Mouse (Mus musculus) T-cell, adult 2 months (primary cell): ENCODE measurements around the gene Efl1.

ENCODE experiments used
- DNase-seq: peaks from one replicate; pipeline ENCODE4 v3.0.0; 2022; ENCODE audit warnings: low spot score

Efl1 gene

DNA sequence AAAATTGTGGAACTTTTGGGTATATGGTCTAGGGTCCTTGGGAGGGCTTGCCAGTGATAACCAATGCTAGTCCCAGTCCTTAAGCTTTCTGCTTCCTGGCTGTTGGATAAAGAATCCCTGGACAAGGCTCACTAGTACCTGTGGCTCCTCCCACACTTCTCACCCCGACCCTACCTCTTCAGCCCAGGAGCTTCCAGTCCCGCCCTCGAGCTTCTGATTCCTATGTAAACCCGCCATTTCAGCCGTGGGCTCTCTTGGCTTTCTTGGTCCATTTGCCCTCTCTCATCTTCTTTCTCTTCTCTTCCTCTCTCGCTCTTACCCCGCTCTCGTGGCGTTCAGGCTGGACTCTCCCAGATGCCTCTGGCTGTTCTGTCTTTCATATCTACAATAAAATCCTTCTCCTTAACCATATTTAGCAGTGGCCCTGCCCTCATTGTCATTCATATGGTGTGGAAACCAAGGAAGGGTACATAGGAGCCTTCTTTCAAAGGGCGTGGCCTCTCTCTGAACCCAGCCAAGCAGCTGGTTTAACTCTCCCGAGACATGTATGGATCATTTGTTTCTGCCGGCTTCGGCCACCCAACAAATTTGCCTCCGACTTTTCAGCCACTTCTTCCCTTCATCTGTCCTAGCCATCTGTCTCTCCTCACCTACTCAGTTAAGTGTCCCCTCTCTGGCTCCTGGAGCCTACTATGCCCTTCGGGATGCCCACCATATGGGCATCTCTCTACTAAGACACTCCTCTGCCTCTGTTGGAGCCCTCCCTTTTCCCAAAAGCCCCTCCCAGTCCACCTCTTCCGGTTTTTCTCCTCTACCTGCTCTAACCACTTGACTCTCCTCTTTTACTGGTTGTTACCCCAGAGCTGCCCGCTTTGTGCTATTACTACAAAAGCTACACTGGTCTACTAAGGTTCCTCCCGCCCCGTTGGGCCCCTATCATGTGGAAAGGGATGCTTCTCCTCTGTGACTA is 164.1 kb downstream of the Efl1 start:
- DNase-seq, result no peak

DNA sequence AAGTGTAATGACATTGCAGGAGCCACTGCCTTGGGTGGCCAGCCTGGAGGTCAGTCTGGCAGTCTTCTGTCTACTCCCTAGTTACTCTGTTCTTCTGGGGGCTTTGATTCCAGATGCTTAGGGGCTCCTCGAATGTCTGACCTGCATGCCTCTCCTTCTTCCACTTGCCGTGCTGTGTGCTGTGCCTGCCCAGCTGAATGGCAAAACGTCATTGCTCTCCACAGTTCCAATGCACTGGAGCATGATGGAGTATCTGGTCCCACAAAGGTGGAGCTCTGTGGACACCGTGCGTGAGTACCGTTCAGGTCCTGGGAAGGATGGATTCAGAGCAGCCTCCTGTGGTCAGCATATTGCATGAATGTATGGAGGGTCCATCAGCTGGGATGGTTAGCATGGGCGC is 171.1 kb downstream of the Efl1 start:
- no peak for DNase-seq

DNA sequence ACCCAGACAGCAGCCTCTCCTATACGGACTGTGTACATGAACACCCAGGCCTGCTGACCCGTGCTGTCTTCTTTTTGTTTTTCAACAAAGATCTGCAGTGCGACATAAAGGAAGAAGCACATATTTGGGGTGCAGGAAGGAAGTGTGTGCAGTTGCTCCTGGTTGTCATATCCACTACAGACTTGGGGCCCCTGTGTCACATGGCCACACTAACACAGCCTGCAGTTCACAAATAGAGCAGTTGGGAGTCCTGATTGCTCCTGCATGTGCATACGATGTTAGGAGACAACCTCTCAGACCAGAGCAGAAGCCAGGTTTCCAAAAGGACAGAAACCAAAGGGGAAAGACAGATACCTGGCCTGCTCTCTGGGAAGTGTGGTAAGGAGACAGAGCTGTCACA is 172.2 kb downstream of the Efl1 start:
- peak; percentile 71 for DNase-seq

DNA sequence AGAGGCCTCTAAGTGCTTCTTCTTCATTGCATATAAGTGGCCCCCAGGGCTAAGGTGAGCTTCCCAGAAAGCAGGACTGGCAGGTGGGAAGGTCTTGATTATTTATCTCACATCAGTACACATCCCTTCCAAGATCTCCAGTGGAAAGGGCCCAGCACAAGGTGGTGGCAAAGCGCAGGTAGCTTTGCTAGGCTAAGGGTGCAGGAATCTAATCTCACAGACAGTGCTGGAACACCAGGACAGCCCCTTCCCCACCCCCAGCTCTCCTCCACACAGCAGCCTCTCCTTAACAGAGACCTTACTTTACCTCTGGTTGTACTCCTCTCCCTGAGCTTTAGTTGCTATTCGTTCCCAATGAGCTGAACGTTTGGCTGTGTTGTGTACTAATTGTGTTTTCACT is 173.1 kb downstream of the Efl1 start:
- DNase-seq, result no peak

DNA sequence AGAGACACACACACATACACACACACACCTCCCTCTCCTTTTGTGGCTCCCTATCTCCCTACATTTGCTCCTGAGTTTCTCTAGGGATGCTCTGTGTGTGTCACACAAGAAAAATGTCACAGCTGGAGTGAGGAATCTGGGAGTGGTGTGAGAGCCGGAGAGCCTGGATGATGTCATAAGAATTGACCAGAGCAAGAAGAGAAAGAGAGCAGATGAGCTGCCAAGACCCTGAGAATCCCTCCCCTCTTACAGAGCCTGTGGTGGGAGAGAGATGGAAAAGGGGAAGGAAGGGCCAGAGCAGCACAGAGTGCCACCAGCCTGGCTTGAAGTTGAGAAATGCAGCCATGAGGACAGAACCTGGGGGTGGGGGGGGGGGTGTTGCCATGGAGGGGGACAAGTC is 174.1 kb downstream of the Efl1 start:
- DNase-seq, result no peak
